Mouse (Mus musculus) ES-CJ7 (cell line): ENCODE data around the gene Trim42.

Experiments
- DNase-seq: peaks from one replicate; pipeline ENCODE4 v3.0.0; 2011; ENCODE audit warnings: low read depth, low spot score

Trim42 gene

GRCm38 (mm10) chr9:97369591-97369990, at the start of gene Trim42:
Gene Trim42, minus strand, starts transcription at chr9:97369958.
- no peak for DNase-seq

DNA sequence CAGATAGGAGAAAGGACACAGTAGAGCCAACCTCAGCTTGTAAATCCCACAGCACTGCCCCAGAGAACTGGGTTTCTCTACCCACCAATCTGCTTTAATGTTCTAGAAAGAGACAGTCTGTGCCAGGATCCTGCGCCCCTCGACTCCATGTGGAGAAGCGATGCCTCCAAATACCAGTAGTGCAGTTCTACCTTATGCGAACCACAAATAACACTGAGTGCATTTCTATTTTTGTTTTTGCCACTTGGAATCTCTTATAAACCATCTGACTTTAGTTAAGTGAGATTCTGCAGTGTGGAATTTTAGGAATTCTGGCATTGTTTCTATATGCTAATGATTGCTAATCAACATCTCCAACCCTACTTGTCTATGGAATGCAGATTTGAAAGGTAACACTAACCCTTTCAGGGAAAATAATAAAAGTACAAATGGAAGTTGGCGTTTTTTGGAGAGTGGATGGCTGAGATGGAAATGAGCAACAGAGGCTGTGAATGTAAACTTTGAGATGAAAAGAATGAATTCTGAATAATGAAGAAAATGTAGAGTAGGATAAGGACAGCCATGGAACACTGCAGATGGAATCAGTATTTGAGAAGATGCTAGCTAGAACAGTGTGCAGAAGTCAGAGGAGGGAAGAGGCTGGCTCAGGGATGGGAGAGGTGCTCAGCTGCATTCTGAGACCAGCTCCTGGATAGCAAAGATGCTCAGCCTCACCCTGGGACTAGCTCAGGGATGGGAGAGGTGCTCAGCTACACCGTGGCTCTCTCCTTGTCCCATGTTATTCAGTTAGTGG, 45.3 kb upstream of the Trim42 start:
- no peak for DNase-seq

DNA sequence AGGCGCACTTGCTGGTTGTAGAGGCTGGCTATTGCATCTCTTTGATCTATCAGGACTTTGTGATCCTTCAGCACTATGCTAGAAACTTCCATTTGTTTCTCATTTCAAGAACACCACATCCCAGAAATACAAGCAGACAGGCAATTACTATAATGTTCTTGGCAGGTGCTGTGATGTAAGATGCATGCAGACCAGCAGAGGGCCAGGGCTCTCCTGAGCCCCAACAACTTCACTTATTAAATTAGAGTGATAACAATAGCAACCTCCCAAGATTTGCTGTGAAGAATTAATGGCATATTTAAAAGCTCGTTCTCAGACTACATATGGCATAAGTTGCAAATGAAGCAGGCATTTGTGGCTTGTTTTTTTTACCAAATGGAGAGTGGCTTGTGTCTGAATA, 38.4 kb upstream of the Trim42 start:
- DNase-seq: no peak

- DNase-seq: no peak
Observed at GRCm38 (mm10) chr9:97356441-97356840, 13.3 kb downstream of the Trim42 start.

GRCm38 (mm10) chr9:97344767-97345297, 24.9 kb downstream of the Trim42 start:
- no peak for DNase-seq

- DNase-seq: peak; percentile 48
Observed at GRCm38 (mm10) chr9:97341772-97342171, 28.0 kb downstream of the Trim42 start.

DNA sequence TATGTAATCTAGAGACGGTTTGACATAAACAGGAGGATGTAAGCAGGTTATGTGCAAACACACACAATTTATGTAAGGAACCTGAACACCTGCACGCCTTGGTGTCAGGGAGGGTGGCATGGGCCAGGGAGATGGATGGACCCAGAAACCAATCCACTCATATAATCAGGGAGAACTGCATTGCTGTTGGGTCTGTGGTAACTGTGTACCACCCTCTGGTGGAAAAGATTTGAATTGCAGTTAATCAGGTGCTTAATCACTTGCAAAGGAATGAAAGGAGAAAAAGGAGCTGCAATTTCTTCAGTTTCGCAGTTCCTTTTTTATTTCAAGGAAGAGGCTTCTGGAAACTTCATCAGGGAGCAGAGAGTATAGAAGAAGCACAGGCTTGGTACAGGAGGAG, 46.9 kb downstream of the Trim42 start:
- DNase-seq: peak; percentile 60

GRCm38 (mm10) chr9:97322120-97322519, 47.6 kb downstream of the Trim42 start:
- DNase-seq: no peak

- peak; percentile 41 for DNase-seq
Observed at GRCm38 (mm10) chr9:97315421-97316055, 54.2 kb downstream of the Trim42 start.

GRCm38 (mm10) chr9:97311614-97312013, 58.1 kb downstream of the Trim42 start:
- DNase-seq: no peak

- DNase-seq: no peak
Observed at GRCm38 (mm10) chr9:97309509-97310053, 60.2 kb downstream of the Trim42 start.

GRCm38 (mm10) chr9:97307705-97308485, 61.9 kb downstream of the Trim42 start:
- DNase-seq: no peak
